Mouse (Mus musculus) myocyte (in vitro differentiated cells): ENCODE measurements around the gene Crispld2.

Experiments used
- CEBPB ChIP-seq: IDR thresholded peaks from 2 replicates; pipeline ENCODE4 v1.6.1; 2011; ENCODE audit warnings: mild to moderate bottlenecking, moderate library complexity; ENCODE audit not compliant: poor library complexity, insufficient read depth, severe bottlenecking
- E2F4 ChIP-seq: IDR thresholded peaks from one replicate; pipeline ENCODE4 v1.6.1; 2011; ENCODE audit warnings: mild to moderate bottlenecking, control low read depth, moderate library complexity; ENCODE audit not compliant: insufficient read depth
- MAX ChIP-seq: IDR thresholded peaks from one replicate; pipeline ENCODE4 v1.6.1; 2011; ENCODE audit warnings: low read depth, mild to moderate bottlenecking, control low read depth
- MYOG ChIP-seq, 3 experiments: IDR thresholded peaks; one replicate each; pipeline ENCODE4 v1.6.1; 2011; ENCODE audit warnings: control low read depth in 2 of 3, low read depth in 2 of 3, mild to moderate bottlenecking in 2 of 3; ENCODE audit not compliant: insufficient read length in 2 of 3, control insufficient read depth in 1 of 3, insufficient read depth in 1 of 3
- POLR2A ChIP-seq: IDR thresholded peaks from one replicate; pipeline ENCODE4 v1.6.1; 2011; ENCODE audit warnings: low read depth, mild to moderate bottlenecking, control low read depth, moderate library complexity; ENCODE audit not compliant: insufficient read length
- POLR2AphosphoS2 ChIP-seq: IDR thresholded peaks from one replicate; pipeline ENCODE4 v1.6.1; 2011; ENCODE audit warnings: low read depth, control low read depth; ENCODE audit not compliant: insufficient read length
- REST ChIP-seq: IDR thresholded peaks from one replicate; pipeline ENCODE4 v1.6.1; 2011; ENCODE audit warnings: mild to moderate bottlenecking, control low read depth, moderate library complexity; ENCODE audit not compliant: insufficient read depth, insufficient read length
- SRF ChIP-seq: IDR thresholded peaks from one replicate; pipeline ENCODE4 v1.6.1; 2011; ENCODE audit warnings: low read depth; ENCODE audit not compliant: control insufficient read depth, insufficient read length
- TCF12 ChIP-seq: IDR thresholded peaks from one replicate; pipeline ENCODE4 v1.6.1; 2011; ENCODE audit warnings: mild to moderate bottlenecking, control low read depth; ENCODE audit not compliant: poor library complexity, insufficient read depth, severe bottlenecking
- USF1 ChIP-seq: IDR thresholded peaks from one replicate; pipeline ENCODE4 v1.6.1; 2011; ENCODE audit warnings: low read depth, mild to moderate bottlenecking, control low read depth, moderate library complexity

DNA sequence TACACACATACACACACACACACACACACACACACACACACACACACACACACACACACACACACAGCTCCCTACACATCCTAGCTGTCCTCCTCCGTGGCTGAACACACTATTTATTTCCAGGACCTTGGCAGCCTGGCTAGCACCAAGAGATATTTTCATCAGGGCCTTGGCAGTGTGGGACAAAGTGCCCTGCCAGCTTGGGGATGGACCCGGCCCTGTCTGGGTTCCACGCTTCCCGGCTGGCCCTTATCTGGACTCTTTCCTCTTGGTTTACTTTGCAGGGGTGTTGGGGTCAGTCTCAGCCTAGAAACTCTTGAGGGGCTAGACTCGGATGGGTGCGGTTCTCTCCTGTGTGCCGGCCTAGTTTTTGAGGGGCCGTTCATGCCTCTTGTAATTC, 8.2 kb downstream of the Crispld2 start:
- TF ChIP-seq POLR2A (no peak), USF1 (no peak), MYOG (IDR thresholded peaks at IDR 0.05; ENCODE audit: control insufficient read depth in 1 of 3, insufficient read depth in 1 of 3, insufficient read length in 2 of 3, low read depth in 2 of 3) (no peak), POLR2AphosphoS2 (no peak), E2F4 (no peak), CEBPB (no peak), MAX (no peak), REST (no peak), SRF (no peak), TCF12 (no peak)
